Mouse (Mus musculus) heart, adult 2 months (tissue): ENCODE data around the gene Grap.

Source experiments
- CTCF ChIP-seq: fragments of 200-600 bp; IDR thresholded peaks from 2 replicates; pipeline ENCODE4 v1.8.1; 2022; ENCODE audit warnings: antibody characterized with exemption, mild to moderate bottlenecking, moderate library complexity
- EP300 ChIP-seq: fragments of 200-500 bp; IDR thresholded peaks from 2 replicates; pipeline ENCODE4 v1.6.1; 2011; ENCODE audit warnings: low read depth, low read length, control low read depth; ENCODE audit not compliant: insufficient read depth
- POLR2A ChIP-seq: fragments of 200-500 bp; IDR thresholded peaks from 2 replicates; pipeline ENCODE4 v1.6.1; 2011; ENCODE audit warnings: mild to moderate bottlenecking, low read depth, low read length, control low read depth; ENCODE audit not compliant: insufficient read depth

GRCm38 (mm10) chr11:61653568-61653967 is 503 bp downstream of the Grap start:
- TF ChIP-seq EP300 (no peak), CTCF (no peak), POLR2A (no peak)
